Mouse (Mus musculus) Patski (cell line): ENCODE measurements at regions not wholly inside any gene's neighbourhood (a gene's known extent, or its start where the extent isn't known, plus 50 kb on each side); places are given as distances from the start of the nearest gene placed in this dataset.

Source experiments
- ATAC-seq: fragments of 100-300 bp; one replicate; pipeline ENCODE4 v1.8.0; 2021
- CTCF ChIA-PET: fragments of 350-600 bp; sonication (Branson Sonifier 250); formaldehyde crosslinking; loops from one replicate; lab custom pipeline; 2022; ENCODE audit warnings: inconsistent platforms; lab: Charles Lee
- POLR2A ChIA-PET: fragments of 350-600 bp; sonication (Branson Sonifier 250); formaldehyde crosslinking; loops from one replicate; lab custom pipeline; 2022; ENCODE audit warnings: antibody characterized with exemption, inconsistent platforms; lab: Charles Lee
- DNase-seq: peaks from one replicate; pipeline ENCODE4 v3.0.0-alpha.2; 2011; ENCODE audit warnings: low read depth, low spot score
- H3K27me3 ChIP-seq: fragments of 371-371 bp; one replicate; pipeline ENCODE4 v1.5.1; 2021
- CTCF ChIP-seq: fragments of 100-300 bp; IDR thresholded peaks from one replicate; pipeline ENCODE4 v1.5.1; 2021
- in situ Hi-C: fragments of 300-500 bp; cut with MboI; formaldehyde crosslinking; loops from 3 replicates; pipeline ENCODE4 v1.11.1; 2018; ENCODE audit warnings: low pct_unique_long_range_greater_than_20kb, mixed read lengths

GRCm38 (mm10) chr3:43923497-43923896, 1454.7 kb upstream of the Pcdh10 start:
- no peak for TF ChIP-seq CTCF
- ATAC-seq (no peak), DNase-seq (no peak)
- ChIA-PET POLR2A (no interaction called here), CTCF (no interaction called here)
- in situ Hi-C loops, result no loop called here
- no peaks in the 10 kb centered on the region for H3K27me3 ChIP-seq

- no peak for TF ChIP-seq CTCF
- in situ Hi-C loops, result no loop called here
- no peaks in the 10 kb centered on the region for H3K27me3 ChIP-seq
- ChIA-PET CTCF (no interaction called here), POLR2A (no interaction called here)
- ATAC-seq, result peak; percentile 86
- DNase-seq, result no peak
Observed at GRCm38 (mm10) chr3:43945780-43946179, 1432.4 kb upstream of the Pcdh10 start.
